Comparison of ENCODE assay signal across 17 mouse cellular contexts in genomic region chr5:147869568-147869967, GRCm38 (mm10). TPM values are rescaled to one million over a fixed set of nuclear protein-coding genes. Genes with fewer than 3 reads are reported as not detected.
A peak's percentile ranks its signal among the peaks of the same experiment; 100 is the strongest.
DNase-seq lines count a peak whose midpoint lies in the region; ATAC-seq and TF ChIP-seq lines count a peak whose summit lies in the region.
"Had no signal": no experiment of that assay in that cellular context is flagged by ENCODE, and none has a peak within 500 bp of the region (broad histone marks: within the 10 kb centered on the region; RNA-seq: fewer than 3 reads in every experiment).

No protein-coding gene starts in this region.

- no peaks in the 10 kb centered on the region for H3K4me1 ChIP-seq in liver, postnatal 0 days (ENCODE audit: insufficient read depth)
- H3K4me1 ChIP-seq in liver, embryonic 11.5 days (replicated peaks; ENCODE audit: control insufficient read depth, insufficient read depth, low read length) = no peaks in the 10 kb centered on the region
- H3K4me1 ChIP-seq in G1E (ENCODE audit: insufficient read depth, low read depth, low read length) = peaks cover 55% of the 10 kb centered on the region
- H3K4me1 ChIP-seq in embryonic facial prominence, embryonic 13.5 days = no peaks in the 10 kb centered on the region
- no peaks in the 10 kb centered on the region for H3K4me1 ChIP-seq in forebrain, embryonic 12.5 days
- H3K4me1 ChIP-seq: hindbrain, embryonic 15.5 days had no signal

- peaks cover 65% of the 10 kb centered on the region for H3K36me3 ChIP-seq in liver, postnatal 0 days (replicated peaks; ENCODE audit: insufficient read depth, low read length)
- peaks cover 54% of the 10 kb centered on the region for H3K36me3 ChIP-seq in liver, embryonic 11.5 days (ENCODE audit: control insufficient read depth, insufficient read depth, low read length)
- H3K36me3 ChIP-seq in G1E (replicated peaks) = peaks cover 98% of the 10 kb centered on the region
- H3K36me3 ChIP-seq in embryonic facial prominence, embryonic 13.5 days = peaks cover 95% of the 10 kb centered on the region
- H3K36me3 ChIP-seq in forebrain, embryonic 12.5 days (replicated peaks) = peaks cover 86% of the 10 kb centered on the region

- 70% methylated on average over 6 of the region's 6 CpGs for WGBS in liver, postnatal 0 days (ENCODE audit: insufficient replicate concordance)
- WGBS in liver, embryonic 11.5 days = 80% methylated on average over 6 of the region's 6 CpGs
- WGBS in embryonic facial prominence, embryonic 13.5 days = 86% methylated on average over 6 of the region's 6 CpGs
- WGBS in forebrain, embryonic 12.5 days = 89% methylated on average over 6 of the region's 6 CpGs

- ATAC-seq in liver, postnatal 0 days = no peak
- ATAC-seq in liver, embryonic 11.5 days (replicated peaks; ENCODE audit: low FRiP score) = no peak
- peak; percentile 29; the same call in 1 of the 2 replicates for ATAC-seq in G1E (ENCODE audit: extremely low read depth, insufficient number of reproducible peaks, low FRiP score, poor library complexity, severe bottlenecking)
- no peak for ATAC-seq in embryonic facial prominence, embryonic 13.5 days (ENCODE audit: insufficient number of reproducible peaks, insufficient read depth, low FRiP score, low TSS enrichment, low read depth)
- peak; percentile 37 for ATAC-seq in megakaryocyte progenitor cell, adult 5-6 weeks (replicated peaks; ENCODE audit: poor library complexity)
- ATAC-seq in forebrain, embryonic 12.5 days (ENCODE audit: low FRiP score) = no peak
- ATAC-seq: forebrain, embryonic 14.5 days had no signal

- no peak for DNase-seq in liver, postnatal 0 days
- DNase-seq in liver, embryonic 11.5 days (ENCODE audit: low spot score) = no peak
- DNase-seq in G1E (ENCODE audit: low spot score) = no peak
- no peak for DNase-seq in layer of hippocampus, adult 8-10 months (ENCODE audit: low spot score in 2 of 2)
- DNase-seq: adrenal gland, postnatal 10 days; cerebellum, adult 18-20 months; gastrocnemius, postnatal 36 days; heart, postnatal 14 days; kidney, adult 8-10 months; liver, embryonic 13.5 days had no signal

- no peaks in the 10 kb centered on the region for H3K9me3 ChIP-seq in liver, postnatal 0 days (ENCODE audit: low read length)
- no peaks in the 10 kb centered on the region for H3K9me3 ChIP-seq in liver, embryonic 11.5 days (ENCODE audit: control insufficient read depth, low read length)
- H3K9me3 ChIP-seq in G1E (replicated peaks) = no peaks in the 10 kb centered on the region
- no peaks in the 10 kb centered on the region for H3K9me3 ChIP-seq in embryonic facial prominence, embryonic 13.5 days
- no peaks in the 10 kb centered on the region for H3K9me3 ChIP-seq in forebrain, embryonic 12.5 days
- H3K9me3 ChIP-seq: hindbrain, embryonic 15.5 days; liver, embryonic 13.5 days; megakaryocyte, embryonic 14.5 days had no signal

- peak; percentile 19; the same call in 1 of the 2 replicates for TF ChIP-seq CTCF in liver, postnatal 0 days (IDR thresholded peaks at IDR 0.05; ENCODE audit: low read depth)
- no peak for TF ChIP-seq CTCF in G1E (IDR thresholded peaks at IDR 0.05; ENCODE audit: low read depth, low read length)

- H3K27ac ChIP-seq in liver, postnatal 0 days (ENCODE audit: low read depth) = no peak overlapping the region
- H3K27ac ChIP-seq in liver, embryonic 11.5 days (ENCODE audit: low read depth, low read length) = no peak overlapping the region
- peak overlapping the region; percentile 69 for H3K27ac ChIP-seq in embryonic facial prominence, embryonic 13.5 days
- H3K27ac ChIP-seq in forebrain, embryonic 12.5 days = no peak overlapping the region
- H3K27ac ChIP-seq: hindbrain, embryonic 15.5 days; liver, embryonic 13.5 days had no signal

- TF ChIP-seq EP300 in liver, postnatal 0 days (IDR thresholded peaks at IDR 0.05; ENCODE audit: low read depth) = no peak

- no peaks in the 10 kb centered on the region for H3K27me3 ChIP-seq in liver, postnatal 0 days (ENCODE audit: insufficient read depth, low read length)
- H3K27me3 ChIP-seq in liver, embryonic 11.5 days (replicated peaks; ENCODE audit: control insufficient read depth, insufficient read depth, low read length) = no peaks in the 10 kb centered on the region
- no peaks in the 10 kb centered on the region for H3K27me3 ChIP-seq in G1E (ENCODE audit: insufficient read depth, low read length)
- H3K27me3 ChIP-seq in embryonic facial prominence, embryonic 13.5 days = no peaks in the 10 kb centered on the region
- no peaks in the 10 kb centered on the region for H3K27me3 ChIP-seq in forebrain, embryonic 12.5 days
- H3K27me3 ChIP-seq: hindbrain, embryonic 15.5 days; liver, embryonic 13.5 days; megakaryocyte, embryonic 14.5 days had no signal

- H3K9ac ChIP-seq in liver, postnatal 0 days (replicated peaks) = no peak overlapping the region
- no peak overlapping the region for H3K9ac ChIP-seq in liver, embryonic 11.5 days (ENCODE audit: low read depth, low read length)
- no peak overlapping the region for H3K9ac ChIP-seq in embryonic facial prominence, embryonic 13.5 days
- H3K9ac ChIP-seq in forebrain, embryonic 12.5 days = no peak overlapping the region
- H3K9ac ChIP-seq: hindbrain, embryonic 15.5 days; liver, embryonic 13.5 days had no signal

- no peak overlapping the region for H3K4me2 ChIP-seq in liver, postnatal 0 days (ENCODE audit: low read depth, low read length)
- no peak overlapping the region for H3K4me2 ChIP-seq in liver, embryonic 11.5 days
- H3K4me2 ChIP-seq in embryonic facial prominence, embryonic 13.5 days = no peak overlapping the region
- no peak overlapping the region for H3K4me2 ChIP-seq in forebrain, embryonic 12.5 days
- H3K4me2 ChIP-seq: heart, embryonic 11.5 days; hindbrain, embryonic 15.5 days; liver, embryonic 13.5 days had no signal

- H3K4me3 ChIP-seq in liver, postnatal 0 days (ENCODE audit: low read depth, low read length) = no peak overlapping the region
- H3K4me3 ChIP-seq in liver, embryonic 11.5 days (ENCODE audit: low read depth, low read length) = no peak overlapping the region
- H3K4me3 ChIP-seq in G1E (ENCODE audit: low read depth, low read length) = no peak overlapping the region; the same call in 1 of the 2 replicates
- no peak overlapping the region for H3K4me3 ChIP-seq in embryonic facial prominence, embryonic 13.5 days
- no peak overlapping the region for H3K4me3 ChIP-seq in forebrain, embryonic 12.5 days (replicated peaks)
- H3K4me3 ChIP-seq: hindbrain, embryonic 15.5 days; liver, embryonic 13.5 days; megakaryocyte, embryonic 14.5 days had no signal

RNA-seq across cellular contexts. Expression of gene Pomp, which starts 9.3 kb away (rescaled TPM):
- polyA plus RNA-seq in liver, postnatal 0 days (2015; fragmentation: Nextera tagmentation; extraction: Ambion mirVana) = 210 and 215 TPM in 2 replicates
- polyA plus RNA-seq in liver, embryonic 11.5 days (2014; fragmentation: Nextera tagmentation; extraction: Ambion mirVana) = 430 and 458 TPM in 2 replicates
- 117 and 134 TPM in 2 replicates for total RNA-seq in G1E (2014; fragmentation: Nextera tagmentation)
- 224 and 245 TPM in 2 replicates for total RNA-seq in G1E (2017)
- polyA plus RNA-seq in G1E (2012) = 11.0 and 18.1 TPM in 2 replicates
- polyA plus RNA-seq in embryonic facial prominence, embryonic 13.5 days (2015; fragmentation: Nextera tagmentation; extraction: Ambion mirVana) = 438 and 500 TPM in 2 replicates
- 194 and 211 TPM in 2 replicates for total RNA-seq in megakaryocyte progenitor cell, adult 5-6 weeks (2015)
- total RNA-seq in megakaryocyte progenitor cell, adult 5-6 weeks (2017) = 141 and 205 TPM in 2 replicates
- 100 to 1,000 TPM; 124 to 149 (median 128) TPM for total RNA-seq in layer of hippocampus, adult 8-10 months (2022)
- polyA plus RNA-seq in forebrain, embryonic 12.5 days (2016; fragmentation: Nextera tagmentation; extraction: Ambion mirVana) = 528 and 531 TPM in 2 replicates

RNA-seq across cellular contexts. Expression of gene Slc46a3, which starts 25.0 kb away (rescaled TPM):
- polyA plus RNA-seq in liver, postnatal 0 days (2015; fragmentation: Nextera tagmentation; extraction: Ambion mirVana) = 8.9 and 11.6 TPM in 2 replicates
- 13.9 and 14.1 TPM in 2 replicates for polyA plus RNA-seq in liver, embryonic 11.5 days (2014; fragmentation: Nextera tagmentation; extraction: Ambion mirVana)
- total RNA-seq in G1E (2014; fragmentation: Nextera tagmentation) = 39.3 and 55.3 TPM in 2 replicates
- 18.1 and 28.3 TPM in 2 replicates for total RNA-seq in G1E (2017)
- 7.7 and 8.0 TPM in 2 replicates for polyA plus RNA-seq in G1E (2012)
- 2.0 and 3.2 TPM in 2 replicates for polyA plus RNA-seq in embryonic facial prominence, embryonic 13.5 days (2015; fragmentation: Nextera tagmentation; extraction: Ambion mirVana)
- total RNA-seq in megakaryocyte progenitor cell, adult 5-6 weeks (2015) = 3.9 and 4.5 TPM in 2 replicates
- total RNA-seq in megakaryocyte progenitor cell, adult 5-6 weeks (2017) = 1.6 and 3.9 TPM in 2 replicates
- 10 to 100 TPM in 1 of 4 experiments, 1 to 10 TPM in 3; 7.9 to 11.4 (median 9.6) TPM for total RNA-seq in layer of hippocampus, adult 8-10 months (2022)
- 3.2 and 4.2 TPM in 2 replicates for polyA plus RNA-seq in forebrain, embryonic 12.5 days (2016; fragmentation: Nextera tagmentation; extraction: Ambion mirVana)

Comparison
In these comparisons a context has a peak if more than half of its experiments do, and no peak if none do; other contexts are left out.
1. ATAC-seq: peak in G1E (single experiment) and megakaryocyte progenitor cell, adult 5-6 weeks (single experiment); none in liver, postnatal 0 days (single experiment), liver, embryonic 11.5 days (single experiment), embryonic facial prominence, embryonic 13.5 days (single experiment) and forebrain, embryonic 12.5 days (single experiment).
2. RNA of gene Pomp, which starts 9.3 kb away (polyA plus RNA-seq): 528 to 531 TPM in forebrain, embryonic 12.5 days, 438 to 500 TPM in embryonic facial prominence, embryonic 13.5 days, 430 to 458 TPM in liver, embryonic 11.5 days and 210 to 215 TPM in liver, postnatal 0 days; 11.0 to 18.1 TPM in G1E; every median in the first group is over 10 times any median in the second.